Mouse (Mus musculus) myocyte (in vitro differentiated cells): ENCODE data around the gene 1110008L16Rik.

Experiments used
- E2F4 ChIP-seq: IDR thresholded peaks from one replicate; pipeline ENCODE4 v1.6.1; 2011; ENCODE audit warnings: mild to moderate bottlenecking, control low read depth, moderate library complexity; ENCODE audit not compliant: insufficient read depth
- POLR2A ChIP-seq: IDR thresholded peaks from one replicate; pipeline ENCODE4 v1.6.1; 2011; ENCODE audit warnings: low read depth, mild to moderate bottlenecking, control low read depth, moderate library complexity; ENCODE audit not compliant: insufficient read length
- TCF12 ChIP-seq: IDR thresholded peaks from one replicate; pipeline ENCODE4 v1.6.1; 2011; ENCODE audit warnings: mild to moderate bottlenecking, control low read depth; ENCODE audit not compliant: poor library complexity, insufficient read depth, severe bottlenecking

DNA sequence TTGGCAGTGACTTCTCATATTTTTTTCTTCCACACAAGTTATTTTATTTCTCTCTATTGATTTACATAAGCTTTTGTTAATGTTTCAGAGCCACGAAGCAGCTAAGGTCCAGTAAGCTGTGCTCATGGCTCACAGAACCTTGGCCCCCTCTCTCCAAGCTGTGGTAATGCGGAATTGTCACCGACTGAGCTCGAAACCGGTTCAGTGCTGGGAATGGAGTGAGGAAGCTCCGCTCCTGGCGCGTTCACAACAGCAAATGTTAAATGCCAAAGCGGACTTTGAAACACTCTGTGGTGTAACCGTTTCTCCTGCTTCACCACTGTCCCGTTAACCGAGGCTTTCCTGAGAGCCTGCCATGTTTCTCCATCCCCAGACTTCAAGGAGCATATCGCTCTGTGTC is 45.2 kb downstream of the 1110008L16Rik start:
- TF ChIP-seq POLR2A = no peak
- no peak for TF ChIP-seq TCF12
- no peak for TF ChIP-seq E2F4
